Mouse (Mus musculus): ENCODE results near the gene Cyp2s1. TPM values are rescaled to one million over a fixed set of nuclear protein-coding genes. Genes with fewer than 3 reads are reported as not detected.

Cyp2s1 gene
- polyA plus RNA-seq, 1 experiment from 2014 or later = 166 TPM

DNA sequence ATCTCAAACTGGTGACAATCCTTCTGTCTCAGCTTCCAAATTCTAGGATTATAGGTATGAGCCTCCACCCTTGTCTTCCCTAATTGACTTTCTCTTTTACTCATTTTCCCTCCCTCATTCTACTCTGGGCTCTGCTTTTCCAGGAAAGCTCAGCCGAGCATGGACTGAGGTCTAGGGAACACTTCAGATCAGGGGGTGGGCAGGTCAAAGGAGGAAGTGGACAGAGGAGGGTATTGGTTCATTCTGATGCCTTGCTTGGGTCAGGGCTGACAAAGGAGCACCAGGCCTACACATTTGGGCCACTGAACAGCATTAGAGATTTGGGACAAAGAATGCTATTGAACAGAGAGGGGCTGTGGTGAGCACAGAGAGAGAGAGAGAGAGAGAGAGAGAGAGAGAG lies 31.9 kb downstream of the Cyp2s1 start:
- no peak for ATAC-seq (ENCODE audit: low FRiP score, low TSS enrichment)
- 48% methylated on average over 1 of the region's 1 CpGs for WGBS
- TF ChIP-seq CTCF (IDR thresholded peaks at IDR 0.05; ENCODE audit: low read depth) = no peak
- no peak for TF ChIP-seq EP300 (optimal IDR thresholded peaks at IDR 0.05)

DNA sequence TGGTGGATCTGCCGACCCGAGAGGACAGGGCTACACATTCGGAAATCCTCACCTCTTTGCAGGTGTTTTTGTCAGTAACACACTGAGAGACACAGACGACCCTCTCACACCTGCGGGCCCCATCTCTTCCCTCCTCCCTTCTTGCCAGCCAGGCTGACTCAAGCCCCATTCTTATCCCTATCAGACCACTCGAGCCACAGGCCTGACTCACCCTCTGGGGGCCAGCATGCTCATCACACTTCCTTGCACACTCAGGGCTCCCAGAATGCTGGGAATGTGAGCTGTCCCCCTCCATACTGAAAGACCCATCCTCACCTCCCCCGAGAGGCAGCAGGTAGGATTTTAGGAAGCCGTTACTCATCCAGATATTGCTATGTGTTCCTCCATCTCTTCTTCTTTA lies 33.0 kb downstream of the Cyp2s1 start:
- no peak for TF ChIP-seq EP300 (optimal IDR thresholded peaks at IDR 0.05)
- no peak for TF ChIP-seq CTCF (IDR thresholded peaks at IDR 0.05; ENCODE audit: low read depth)
- DNase-seq (ENCODE audit: low spot score) (no peak), ATAC-seq (ENCODE audit: low FRiP score, low TSS enrichment) (no peak)
- no peaks in the 10 kb centered on the region for H3K36me3 ChIP-seq (ENCODE audit: control insufficient read depth, insufficient read depth, low read length)
- WGBS = 61% methylated on average over 8 of the region's 8 CpGs
- H3K9me3 ChIP-seq (ENCODE audit: control insufficient read depth, low read length) = no peaks in the 10 kb centered on the region
- no peak overlapping the region for H3K4me2 ChIP-seq (replicated peaks; ENCODE audit: low read depth)
- peaks cover 9% of the 10 kb centered on the region; the same call in 1 of the 2 replicates for H3K4me1 ChIP-seq (replicated peaks; ENCODE audit: control insufficient read depth, insufficient read depth)
- no peaks in the 10 kb centered on the region for H3K27me3 ChIP-seq (ENCODE audit: control insufficient read depth, insufficient read depth, low read length)
- no peak overlapping the region for H3K9ac ChIP-seq (ENCODE audit: low read length)
- H3K27ac ChIP-seq (replicated peaks) = peak overlapping the region; percentile 5; the same call in 1 of the 2 replicates
- no peak overlapping the region for H3K4me3 ChIP-seq (ENCODE audit: low read depth, low read length)

More for the DNA sequence above, 31.9 kb downstream of the Cyp2s1 start:
- DNase-seq (ENCODE audit: low spot score) = no peak
- H3K9me3 ChIP-seq (ENCODE audit: control insufficient read depth, low read length) = no peaks in the 10 kb centered on the region
- H3K27ac ChIP-seq (replicated peaks) = no peak overlapping the region
- no peak overlapping the region for H3K4me2 ChIP-seq (replicated peaks; ENCODE audit: low read depth)
- H3K36me3 ChIP-seq (ENCODE audit: control insufficient read depth, insufficient read depth, low read length) = no peaks in the 10 kb centered on the region
- no peak overlapping the region for H3K4me3 ChIP-seq (ENCODE audit: low read depth, low read length)
- H3K27me3 ChIP-seq (ENCODE audit: control insufficient read depth, insufficient read depth, low read length) = no peaks in the 10 kb centered on the region
- H3K4me1 ChIP-seq (replicated peaks; ENCODE audit: control insufficient read depth, insufficient read depth) = peaks cover 9% of the 10 kb centered on the region; the same call in 1 of the 2 replicates
- H3K9ac ChIP-seq (ENCODE audit: low read length) = no peak overlapping the region

DNA sequence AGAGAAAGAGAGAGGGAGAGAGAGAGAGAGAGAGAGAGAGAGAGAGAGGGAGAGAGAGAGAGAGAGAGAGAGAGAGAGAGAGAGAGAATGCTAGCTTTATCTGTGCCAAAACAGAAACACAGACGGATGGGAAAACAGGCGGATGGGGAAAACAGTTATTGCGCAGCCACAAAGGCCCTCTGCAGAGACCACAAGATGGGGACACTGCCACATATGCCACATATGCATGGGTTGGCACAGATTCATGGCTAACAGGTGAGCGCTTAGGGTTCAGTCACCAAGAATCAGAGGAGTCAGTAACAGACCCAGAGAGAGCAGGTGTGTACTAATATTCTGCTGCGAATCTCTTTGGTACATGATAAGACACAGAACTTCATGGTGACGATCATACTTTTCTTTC lies 34.0 kb downstream of the Cyp2s1 start:
- Histone ChIP-seq H3K4me1 (replicated peaks; ENCODE audit: control insufficient read depth, insufficient read depth) (peaks cover 9% of the 10 kb centered on the region; the same call in 1 of the 2 replicates), H3K4me3 (ENCODE audit: low read depth, low read length) (no peak overlapping the region), H3K36me3 (ENCODE audit: control insufficient read depth, insufficient read depth, low read length) (no peaks in the 10 kb centered on the region), H3K27me3 (ENCODE audit: control insufficient read depth, insufficient read depth, low read length) (no peaks in the 10 kb centered on the region), H3K9me3 (ENCODE audit: control insufficient read depth, low read length) (no peaks in the 10 kb centered on the region), H3K27ac (replicated peaks) (peak overlapping the region; percentile 70), H3K4me2 (replicated peaks; ENCODE audit: low read depth) (no peak overlapping the region), H3K9ac (ENCODE audit: low read length) (no peak overlapping the region)
- DNase-seq (ENCODE audit: low spot score) (no peak), ATAC-seq (ENCODE audit: low FRiP score, low TSS enrichment) (no peak)
- peak; percentile 22; the same call in 1 of the 2 replicates for TF ChIP-seq CTCF (IDR thresholded peaks at IDR 0.05; ENCODE audit: low read depth)
- no peak for TF ChIP-seq EP300 (optimal IDR thresholded peaks at IDR 0.05)
- 60% methylated on average over 6 of the region's 6 CpGs for WGBS

DNA sequence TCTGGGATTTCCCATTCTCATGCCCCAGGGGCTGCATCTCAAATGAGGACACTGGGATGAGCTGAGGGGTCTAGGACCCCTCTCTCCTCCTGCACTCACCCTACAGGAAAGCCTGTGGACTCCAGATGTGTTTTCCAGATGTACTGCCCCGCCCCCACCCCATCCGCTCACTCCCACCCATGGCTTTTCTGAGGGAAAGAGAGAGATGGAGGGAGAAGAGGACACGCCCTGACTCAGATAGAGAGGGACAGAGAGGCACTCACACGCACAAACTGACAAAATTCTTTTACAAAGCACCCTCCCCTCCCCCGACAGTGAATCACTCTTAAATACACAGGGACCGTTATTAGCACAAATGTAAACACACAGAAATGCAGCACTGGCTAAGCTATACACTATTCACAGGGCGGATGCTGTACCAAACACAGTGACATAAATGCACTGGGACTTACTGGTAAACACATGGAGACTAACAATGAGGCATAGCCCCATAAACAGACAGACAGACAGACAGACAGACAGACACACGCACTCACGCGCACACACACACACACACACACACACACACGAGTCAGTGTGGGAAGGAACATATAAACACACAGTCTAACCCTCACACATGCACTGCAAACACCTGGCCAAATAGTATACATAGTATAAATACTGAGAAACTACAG lies 34.6 kb downstream of the Cyp2s1 start:
- Histone ChIP-seq H3K36me3 (ENCODE audit: control insufficient read depth, insufficient read depth, low read length) (no peaks in the 10 kb centered on the region), H3K9ac (ENCODE audit: low read length) (peak overlapping the region; percentile 61), H3K9me3 (ENCODE audit: control insufficient read depth, low read length) (no peaks in the 10 kb centered on the region), H3K4me1 (replicated peaks; ENCODE audit: control insufficient read depth, insufficient read depth) (peaks cover 7% of the 10 kb centered on the region; the same call in 1 of the 2 replicates), H3K4me3 (ENCODE audit: low read depth, low read length) (peak overlapping the region; percentile 32), H3K27me3 (ENCODE audit: control insufficient read depth, insufficient read depth, low read length) (no peaks in the 10 kb centered on the region), H3K4me2 (replicated peaks; ENCODE audit: low read depth) (peak overlapping the region; percentile 65), H3K27ac (replicated peaks) (peak overlapping the region; percentile 93)
- no peak for TF ChIP-seq CTCF (IDR thresholded peaks at IDR 0.05; ENCODE audit: low read depth)
- TF ChIP-seq EP300 (optimal IDR thresholded peaks at IDR 0.05) = no peak
- DNase-seq (ENCODE audit: low spot score) (peak; percentile 35), ATAC-seq (ENCODE audit: low FRiP score, low TSS enrichment) (peak; percentile 71)
- 16% methylated on average over 11 of the region's 11 CpGs for WGBS

DNA sequence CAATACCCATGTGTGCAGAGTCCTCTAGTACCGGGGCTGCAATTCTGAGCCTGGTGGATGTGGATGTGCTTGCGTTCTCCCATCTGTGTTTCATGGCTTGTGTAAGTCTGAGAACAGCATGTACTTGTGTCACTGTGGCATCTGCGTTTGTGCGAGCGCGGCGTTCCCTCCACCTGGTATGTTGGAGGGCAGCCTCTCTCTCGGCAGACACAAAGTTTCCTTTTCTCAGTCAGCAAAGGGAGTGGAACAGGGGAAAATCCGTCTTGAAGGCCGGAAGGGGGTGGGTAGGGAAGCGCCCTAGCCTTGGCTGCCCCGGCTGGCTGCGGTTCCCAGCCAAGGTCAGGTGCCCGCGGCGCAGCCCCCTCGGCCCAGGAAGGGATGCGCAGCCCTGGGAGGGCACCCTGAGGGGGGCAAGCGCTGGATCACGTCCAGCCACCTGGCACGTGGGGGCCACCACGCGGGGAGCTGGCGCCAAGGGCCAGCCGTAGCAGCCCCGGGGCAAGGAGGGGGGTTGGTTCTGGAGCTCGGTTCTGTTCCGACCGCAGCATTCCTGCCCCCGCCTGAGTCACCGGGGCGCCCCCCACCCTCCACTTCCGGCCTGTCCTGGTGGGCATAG lies 35.3 kb downstream of the Cyp2s1 start:
- H3K4me3 ChIP-seq (ENCODE audit: low read depth, low read length) = peak overlapping the region; percentile 32
- H3K27me3 ChIP-seq (ENCODE audit: control insufficient read depth, insufficient read depth, low read length) = no peaks in the 10 kb centered on the region
- WGBS = 6% methylated on average over 27 of the region's 33 CpGs
- H3K9me3 ChIP-seq (ENCODE audit: control insufficient read depth, low read length) = no peaks in the 10 kb centered on the region
- DNase-seq (ENCODE audit: low spot score) (peak; percentile 36), ATAC-seq (ENCODE audit: low FRiP score, low TSS enrichment) (peak; percentile 46; the same call in 1 of the 2 replicates)
- H3K4me1 ChIP-seq (replicated peaks; ENCODE audit: control insufficient read depth, insufficient read depth) = peaks cover 5% of the 10 kb centered on the region; the same call in 1 of the 2 replicates
- 0 out of 2 replicates have a peak, but pooled peaks cover 4% of the 10 kb centered on the region for H3K36me3 ChIP-seq (ENCODE audit: control insufficient read depth, insufficient read depth, low read length)
- TF ChIP-seq EP300 (optimal IDR thresholded peaks at IDR 0.05) = no peak
- TF ChIP-seq CTCF (IDR thresholded peaks at IDR 0.05; ENCODE audit: low read depth) = no peak
- peak overlapping the region; percentile 93 for H3K27ac ChIP-seq (replicated peaks)
- peak overlapping the region; percentile 61 for H3K9ac ChIP-seq (ENCODE audit: low read length)
- H3K4me2 ChIP-seq (replicated peaks; ENCODE audit: low read depth) = peak overlapping the region; percentile 65

DNA sequence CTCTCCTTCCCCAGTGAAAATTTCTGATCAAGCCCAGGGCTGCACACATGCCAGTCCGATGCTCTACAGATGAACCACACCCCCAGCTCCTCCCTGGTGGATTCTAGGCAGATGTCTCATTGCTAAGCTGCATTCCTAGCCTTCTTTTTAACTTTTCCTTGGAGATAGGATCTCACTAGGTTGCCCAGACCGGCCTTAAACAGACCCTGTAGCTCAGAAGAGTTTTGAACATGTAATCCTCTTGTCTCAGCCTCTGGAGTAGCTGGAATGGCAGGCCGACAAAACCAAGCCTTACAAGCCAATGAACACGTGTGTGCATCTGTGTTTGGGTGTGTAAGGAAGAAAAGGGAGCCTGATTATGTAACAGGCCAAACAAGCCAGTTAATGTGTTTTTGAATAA lies 36.0 kb downstream of the Cyp2s1 start:
- Histone ChIP-seq H3K9ac (ENCODE audit: low read length) (peak overlapping the region; percentile 61; the same call in 1 of the 2 replicates), H3K9me3 (ENCODE audit: control insufficient read depth, low read length) (no peaks in the 10 kb centered on the region), H3K27ac (replicated peaks) (peak overlapping the region; percentile 93), H3K27me3 (ENCODE audit: control insufficient read depth, insufficient read depth, low read length) (no peaks in the 10 kb centered on the region), H3K4me3 (ENCODE audit: low read depth, low read length) (no peak overlapping the region), H3K4me1 (replicated peaks; ENCODE audit: control insufficient read depth, insufficient read depth) (peaks cover 5% of the 10 kb centered on the region; the same call in 1 of the 2 replicates), H3K4me2 (replicated peaks; ENCODE audit: low read depth) (no peak overlapping the region), H3K36me3 (ENCODE audit: control insufficient read depth, insufficient read depth, low read length) (0 out of 2 replicates have a peak, but pooled peaks cover 6% of the 10 kb centered on the region)
- DNase-seq (ENCODE audit: low spot score) = no peak
- 33% methylated on average over 4 of the region's 4 CpGs for WGBS
- TF ChIP-seq CTCF (IDR thresholded peaks at IDR 0.05; ENCODE audit: low read depth) = no peak
- TF ChIP-seq EP300 (optimal IDR thresholded peaks at IDR 0.05) = no peak
- no peak for ATAC-seq (ENCODE audit: low FRiP score, low TSS enrichment)

Data from stomach, postnatal 0 days (tissue).